Mouse (Mus musculus): ENCODE data around the gene Rap1gap2.

DNA sequence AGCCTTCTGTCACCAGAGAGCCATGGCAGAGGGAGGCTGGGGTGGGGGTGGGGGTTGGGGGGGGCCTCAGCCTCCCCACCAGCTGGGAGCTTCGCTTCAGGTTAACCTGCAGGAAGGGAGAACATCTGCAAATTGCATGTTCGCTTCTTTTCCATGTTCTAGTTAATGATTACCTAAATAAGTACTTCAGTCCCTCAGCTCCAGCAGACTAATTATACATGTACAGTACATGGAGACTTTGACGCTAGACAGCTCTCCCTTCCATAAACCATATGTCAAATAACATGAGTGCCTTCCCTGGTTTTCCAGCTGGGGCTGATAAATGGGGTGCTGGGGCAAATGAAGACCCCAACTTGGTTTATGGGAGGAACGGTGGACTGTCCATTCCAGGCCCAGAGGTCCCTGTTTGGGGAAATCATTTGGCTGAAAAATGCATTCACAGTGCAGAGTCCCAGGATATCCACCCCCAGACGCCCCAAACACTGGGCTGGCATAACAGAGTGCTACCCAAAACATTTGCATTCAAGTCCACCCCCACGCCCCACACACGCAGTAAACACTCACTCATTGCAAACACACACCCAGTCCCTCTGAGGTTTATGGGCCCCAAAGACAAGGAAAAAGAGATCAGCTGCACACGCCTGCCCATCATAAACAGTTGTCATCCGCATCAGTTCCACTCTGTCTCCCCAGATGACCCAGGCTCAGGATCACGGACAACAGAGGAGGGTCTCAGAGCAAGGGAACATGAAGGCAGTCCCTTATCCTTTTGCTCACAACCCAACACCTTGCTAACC is 146.3 kb downstream of the Rap1gap2 start:
- TF ChIP-seq CTCF (IDR thresholded peaks at IDR 0.05; ENCODE audit: low read depth): no peak
- TF ChIP-seq EP300 (IDR thresholded peaks at IDR 0.05; ENCODE audit: low read depth): no peak

Data from liver, postnatal 0 days (tissue).